Mouse (Mus musculus) spleen, postnatal 14 days (tissue): Measurements from ENCODE around the gene H2-Q4.
A peak's percentile ranks its signal among the peaks of the same experiment; 100 is the strongest.
"Not testable (repeated sequence)": the region's sequence is repeated elsewhere in the genome, so short reads cannot be mapped to it uniquely, and the experiment has no call there.

Source experiments
- DNase-seq, 2 experiments: peaks; one replicate each; pipeline ENCODE4 v3.0.0; 2021 to 2022; ENCODE audit warnings: low spot score in 2 of 2

Gene H2-Q4

GRCm38 (mm10) chr17:35379369-35379728 lies at the start of gene H2-Q4:
Gene H2-Q4, plus strand, starts transcription at chr17:35379617.
- DNase-seq, result peak; percentile 79 to 92

- not testable (repeated sequence) for DNase-seq
These were observed 49.7 kb upstream of the H2-Q4 start for GRCm38 (mm10) chr17:35329714-35330113.

- not testable (repeated sequence) for DNase-seq
These were observed 47.9 kb upstream of the H2-Q4 start for GRCm38 (mm10) chr17:35331546-35331945.

- DNase-seq, result no peak
These were observed 37.2 kb upstream of the H2-Q4 start, which contains the start of gene H2-Q2 for GRCm38 (mm10) chr17:35342071-35342671. Gene H2-Q2, plus strand, starts transcription at chr17:35342242.

GRCm38 (mm10) chr17:35342711-35343476 lies 36.5 kb upstream of the H2-Q4 start:
- no peak for DNase-seq

GRCm38 (mm10) chr17:35347659-35348058 lies 31.8 kb upstream of the H2-Q4 start:
- not testable (repeated sequence) for DNase-seq

GRCm38 (mm10) chr17:35353275-35353674 lies 26.1 kb upstream of the H2-Q4 start:
- not testable (repeated sequence) for DNase-seq

- DNase-seq, result no peak
These were observed 25.3 kb upstream of the H2-Q4 start for GRCm38 (mm10) chr17:35354071-35354470.

GRCm38 (mm10) chr17:35357086-35357485 lies 22.3 kb upstream of the H2-Q4 start:
- no peak for DNase-seq

- DNase-seq, result no peak
These were observed 20.5 kb upstream of the H2-Q4 start for GRCm38 (mm10) chr17:35358763-35359469.

GRCm38 (mm10) chr17:35359470-35359862 lies 20.0 kb upstream of the H2-Q4 start:
- DNase-seq, result no peak

- peak; percentile 20 for DNase-seq
These were observed 473 bp downstream of the H2-Q4 start for GRCm38 (mm10) chr17:35379729-35380451.

GRCm38 (mm10) chr17:35389796-35390195 lies 10.4 kb downstream of the H2-Q4 start:
- DNase-seq, result peak in 1 of 2 experiments; percentile 36

GRCm38 (mm10) chr17:35392671-35393070 lies 13.3 kb downstream of the H2-Q4 start:
- DNase-seq, result not testable (repeated sequence)

- DNase-seq, result not testable (repeated sequence)
These were observed 14.7 kb downstream of the H2-Q4 start for GRCm38 (mm10) chr17:35393864-35394800.

GRCm38 (mm10) chr17:35396956-35397355 lies 17.5 kb downstream of the H2-Q4 start:
- DNase-seq, result not testable (repeated sequence)

GRCm38 (mm10) chr17:35413057-35413456 lies 33.6 kb downstream of the H2-Q4 start:
- DNase-seq, result not testable (repeated sequence)

- not testable (repeated sequence) for DNase-seq
These were observed 36.1 kb downstream of the H2-Q4 start for GRCm38 (mm10) chr17:35415273-35416129.

GRCm38 (mm10) chr17:35418772-35419171 lies 39.4 kb downstream of the H2-Q4 start:
- no peak for DNase-seq

GRCm38 (mm10) chr17:35419564-35419963 lies 40.1 kb downstream of the H2-Q4 start:
- DNase-seq, result not testable (repeated sequence)
